Mouse (Mus musculus) right cerebral cortex, adult 18-20 months (tissue): ENCODE data around the gene Gm16440.
"Not testable (repeated sequence)": the region's sequence is repeated elsewhere in the genome, so short reads cannot be mapped to it uniquely, and the experiment has no call there.

Source experiments
- DNase-seq: peaks from one replicate; pipeline ENCODE4 v3.0.0; 2022; ENCODE audit warnings: mixed read lengths

Gene Gm16440

DNA sequence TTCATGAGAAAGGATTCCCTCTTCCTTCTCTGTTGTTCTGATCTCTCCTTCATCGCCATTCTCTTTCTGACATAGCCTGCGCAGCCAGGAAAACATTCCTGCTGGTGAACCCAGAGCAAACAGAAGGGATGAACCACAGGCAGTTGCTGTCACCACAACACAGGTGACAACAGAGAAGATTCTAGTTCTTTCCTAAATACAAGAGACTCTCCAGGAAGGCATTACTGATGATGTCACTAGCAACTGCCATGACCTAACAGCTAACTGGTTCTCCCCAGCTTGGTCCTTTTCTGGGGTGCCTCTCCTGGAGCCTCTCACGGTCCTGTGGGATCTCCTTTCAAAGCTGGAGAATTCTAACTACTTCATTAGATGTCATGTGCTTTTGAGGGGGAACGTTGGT, at the start of gene Gm16440:
Gm16440 (minus strand) TSS at position 101 of the 400 bp plus-strand sequence.
- not testable (repeated sequence) for DNase-seq

DNA sequence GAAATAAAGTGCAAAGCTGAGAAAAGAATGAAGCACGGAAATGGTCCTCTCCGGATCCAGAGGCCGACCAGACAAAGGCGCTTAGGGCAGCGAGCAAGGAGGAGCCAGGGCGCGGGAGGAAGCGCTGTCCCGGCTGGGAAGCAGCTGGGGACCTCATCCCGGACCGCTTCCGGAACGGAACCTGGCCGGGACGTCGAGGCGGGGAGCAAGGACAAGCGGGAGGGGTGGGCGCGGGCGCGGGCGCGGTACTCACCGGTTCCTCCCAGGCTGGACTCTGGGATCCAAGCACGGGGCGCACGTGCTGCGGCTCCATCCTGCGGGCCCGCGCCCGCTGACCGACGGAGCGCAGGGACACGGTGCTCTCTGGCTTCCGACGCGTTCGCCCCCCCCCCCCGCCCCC, 36.6 kb upstream of the Gm16440 start:
- not testable (repeated sequence) for DNase-seq

DNA sequence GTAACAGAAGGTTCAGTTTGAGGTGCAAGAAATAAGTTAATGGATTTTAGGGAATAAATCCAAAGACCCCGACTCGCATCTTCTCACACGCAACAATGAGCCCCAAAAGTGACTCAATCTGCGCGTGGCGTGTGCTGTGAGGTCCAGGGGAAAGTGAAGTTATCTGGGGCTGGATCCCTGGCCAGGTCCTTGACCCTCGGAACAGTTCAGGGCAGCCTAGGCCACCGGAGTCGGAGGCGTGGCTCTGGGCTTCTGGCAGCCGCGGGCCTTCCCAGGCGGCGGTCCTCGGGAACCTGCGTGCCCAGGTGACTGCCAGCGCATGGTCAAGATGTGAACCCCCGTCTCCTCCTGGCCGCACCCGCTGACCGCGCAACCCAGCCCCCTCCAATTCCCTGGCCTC, 36.2 kb upstream of the Gm16440 start:
- not testable (repeated sequence) for DNase-seq

DNA sequence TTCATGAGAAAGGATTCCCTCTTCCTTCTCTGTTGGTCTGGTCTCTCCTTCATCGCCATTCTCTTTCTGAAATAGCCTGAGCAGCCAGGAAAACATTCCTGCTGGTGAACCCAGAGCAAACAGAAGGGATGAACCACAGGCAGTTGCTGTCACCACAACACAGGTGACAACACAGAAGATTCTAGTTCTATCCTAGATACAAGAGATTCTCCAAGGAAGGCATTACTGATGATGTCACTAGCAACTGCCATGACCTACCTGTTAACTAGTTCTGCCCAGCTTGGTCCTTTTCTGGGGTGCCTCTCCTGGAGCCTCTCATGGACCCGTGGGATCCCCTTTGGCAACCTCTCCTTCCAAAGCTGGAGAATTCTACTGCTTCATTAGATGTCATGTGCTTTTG, 22.3 kb upstream of the Gm16440 start, which contains the start of gene Gm3591:
Gm3591 (minus strand) TSS at position 101 of the 400 bp plus-strand sequence.
- not testable (repeated sequence) for DNase-seq

DNA sequence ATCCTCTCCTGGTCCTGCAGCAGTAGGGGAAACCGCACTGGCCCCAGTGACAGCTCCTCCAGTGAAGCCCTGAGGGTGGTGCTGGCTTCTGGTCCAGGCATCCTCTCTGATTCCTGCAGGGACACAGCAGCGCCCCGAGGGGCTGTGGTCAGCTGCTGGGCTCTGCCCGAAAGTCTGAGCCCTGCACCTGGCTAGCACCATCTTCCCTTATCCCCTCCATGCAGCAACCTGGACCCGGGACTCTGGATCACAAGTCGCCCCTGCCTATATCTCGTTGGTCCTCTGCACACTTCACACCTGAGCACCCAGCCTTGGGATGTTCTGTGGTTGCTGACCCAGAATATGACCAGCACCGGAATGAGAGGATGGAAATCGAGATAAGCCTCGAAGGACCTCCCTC, 46.5 kb downstream of the Gm16440 start, which contains the start of gene Gm3618:
Gm3618 (minus strand) TSS at position 101 of the 400 bp plus-strand sequence.
- not testable (repeated sequence) for DNase-seq
